Mouse (Mus musculus): ENCODE data around the gene Churc1. TPM values are rescaled to one million over a fixed set of nuclear protein-coding genes. Genes with fewer than 3 reads are reported as not detected.

Gene Churc1
- total RNA-seq, 1 experiment, result 74.4 TPM

GRCm38 (mm10) chr12:76750866-76751459, 14.4 kb upstream of the Churc1 start:
- in situ Hi-C loops (cut with MboI; ENCODE audit: low sequenced_read_pairs in 2 of 2, unreplicated experiment in 2 of 2), result no loop called here
- H3K4me1 ChIP-seq (ENCODE audit: control insufficient read depth in 2 of 2, insufficient read depth in 2 of 2, low read length in 2 of 2, poor library complexity in 1 of 2), result no peaks in the 10 kb centered on the region
- DNase-seq (ENCODE audit: low read depth, low spot score), result no peak
- no peak overlapping the region for H3K27ac ChIP-seq (ENCODE audit: insufficient read depth, low read depth, low read length, poor library complexity, severe bottlenecking)
- no peak overlapping the region for H3K9ac ChIP-seq (ENCODE audit: insufficient read depth, low read depth, low read length, poor library complexity, severe bottlenecking)
- TF ChIP-seq MAFK (IDR thresholded peaks at IDR 0.05; ENCODE audit: insufficient read depth, low read depth, low read length), result no peak
- no peak for TF ChIP-seq ZNF384 (IDR thresholded peaks at IDR 0.05; ENCODE audit: low read depth, low read length)
- TF ChIP-seq ZC3H11A (IDR thresholded peaks at IDR 0.05; ENCODE audit: borderline replicate concordance, low read depth, low read length), result no peak
- TF ChIP-seq HCFC1 (IDR thresholded peaks at IDR 0.05; ENCODE audit: borderline replicate concordance, insufficient read depth, low read length), result no peak
- no peak for TF ChIP-seq CHD2 (IDR thresholded peaks at IDR 0.05; ENCODE audit: low read depth, low read length)
- peaks cover 5% of the 10 kb centered on the region; the same call in 1 of the 2 replicates for H3K9me3 ChIP-seq (ENCODE audit: control insufficient read depth, insufficient read depth, low read depth, low read length)
- no peak overlapping the region for H3K4me3 ChIP-seq (ENCODE audit: insufficient read depth in 1 of 2, low read depth in 1 of 2, low read length in 2 of 2, poor library complexity in 1 of 2, severe bottlenecking in 1 of 2)
- no peaks in the 10 kb centered on the region for H3K36me3 ChIP-seq (ENCODE audit: control insufficient read depth, insufficient read depth, low read length, poor library complexity, severe bottlenecking)

DNA sequence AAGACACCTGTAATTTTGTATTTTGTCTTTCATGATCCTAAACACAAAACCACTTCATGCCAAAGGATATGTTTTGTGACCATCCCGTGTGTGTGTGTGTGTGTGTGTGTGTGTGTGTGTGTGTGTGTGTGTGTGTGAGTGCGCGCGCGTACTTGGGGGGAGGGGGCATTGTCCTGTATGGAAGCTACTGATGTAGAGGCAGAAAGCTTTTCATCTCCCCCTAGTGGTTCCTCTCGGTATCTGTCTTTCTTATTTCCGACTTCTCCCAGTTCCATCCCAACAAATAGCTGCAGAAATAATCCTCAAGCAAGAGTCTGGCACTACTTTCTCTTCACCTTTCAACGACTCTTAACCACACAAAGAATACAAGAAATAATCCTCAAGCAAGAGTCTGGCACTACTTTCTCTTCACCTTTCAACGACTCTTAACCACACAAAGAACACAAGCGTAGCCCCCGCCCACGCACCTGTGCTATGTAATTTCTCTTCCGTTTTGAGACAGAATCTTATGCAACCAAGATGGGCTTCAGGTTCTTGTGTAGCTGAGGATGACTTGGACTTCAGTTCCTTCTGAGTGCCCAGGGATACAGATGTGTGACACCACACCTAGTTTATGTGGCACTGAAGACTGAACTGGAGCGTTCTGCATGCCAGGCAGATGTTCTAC, 12.6 kb upstream of the Churc1 start:
- Histone ChIP-seq H3K4me3 (ENCODE audit: insufficient read depth in 1 of 2, low read depth in 1 of 2, low read length in 2 of 2, poor library complexity in 1 of 2, severe bottlenecking in 1 of 2) (no peak overlapping the region), H3K27ac (ENCODE audit: insufficient read depth, low read depth, low read length, poor library complexity, severe bottlenecking) (no peak overlapping the region), H3K9me3 (ENCODE audit: control insufficient read depth, insufficient read depth, low read depth, low read length) (peaks cover 5% of the 10 kb centered on the region; the same call in 1 of the 2 replicates), H3K4me1 (ENCODE audit: control insufficient read depth in 2 of 2, insufficient read depth in 2 of 2, low read length in 2 of 2, poor library complexity in 1 of 2) (no peaks in the 10 kb centered on the region), H3K9ac (ENCODE audit: insufficient read depth, low read depth, low read length, poor library complexity, severe bottlenecking) (no peak overlapping the region), H3K36me3 (ENCODE audit: control insufficient read depth, insufficient read depth, low read length, poor library complexity, severe bottlenecking) (no peaks in the 10 kb centered on the region)
- TF ChIP-seq MAFK (IDR thresholded peaks at IDR 0.05; ENCODE audit: insufficient read depth, low read depth, low read length), result no peak
- no peak for TF ChIP-seq HCFC1 (IDR thresholded peaks at IDR 0.05; ENCODE audit: borderline replicate concordance, insufficient read depth, low read length)
- TF ChIP-seq ZC3H11A (IDR thresholded peaks at IDR 0.05; ENCODE audit: borderline replicate concordance, low read depth, low read length), result no peak
- no peak for TF ChIP-seq ZNF384 (IDR thresholded peaks at IDR 0.05; ENCODE audit: low read depth, low read length)
- TF ChIP-seq CHD2 (IDR thresholded peaks at IDR 0.05; ENCODE audit: low read depth, low read length), result no peak
- DNase-seq (ENCODE audit: low read depth, low spot score), result peak; percentile 76
- in situ Hi-C loops (cut with MboI; ENCODE audit: low sequenced_read_pairs in 2 of 2, unreplicated experiment in 2 of 2), result no loop called here

DNA sequence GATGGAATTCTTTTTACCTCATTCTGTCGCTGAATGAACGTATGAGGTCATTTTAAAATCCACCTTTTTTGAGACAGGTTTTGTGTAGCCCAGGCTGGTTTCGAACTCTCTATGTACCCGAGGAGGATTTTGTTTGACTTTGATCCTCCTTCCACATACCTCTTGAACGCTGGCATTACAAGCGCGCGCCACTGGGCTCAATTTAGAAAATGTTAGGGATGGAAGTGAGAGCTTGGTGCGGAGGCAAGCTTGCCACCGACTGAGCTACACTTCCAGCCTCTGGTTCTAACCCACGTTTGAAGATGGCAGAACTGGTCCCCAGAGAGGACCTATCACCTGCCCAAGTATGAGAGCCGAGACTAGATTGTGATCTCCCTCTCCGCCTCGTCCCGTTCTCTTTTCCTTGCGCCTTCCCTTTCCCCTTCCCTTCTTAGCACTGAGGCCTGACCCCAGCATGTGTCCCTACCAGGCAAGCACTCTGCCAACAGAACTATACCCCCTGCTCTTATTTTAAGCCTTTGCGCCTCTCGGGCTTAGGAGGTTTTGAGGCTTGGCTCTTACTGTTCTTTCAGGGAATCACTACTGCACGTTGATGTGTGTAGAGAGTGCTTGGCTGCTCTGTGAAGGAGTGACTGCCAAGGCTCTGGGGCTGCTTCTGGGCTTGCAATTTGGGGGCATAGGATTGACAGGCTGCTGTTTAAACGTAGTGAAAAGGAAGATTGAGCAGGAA, 728 bp downstream of the Churc1 start:
- H3K9me3 ChIP-seq (ENCODE audit: control insufficient read depth, insufficient read depth, low read depth, low read length), result no peaks in the 10 kb centered on the region
- TF ChIP-seq HCFC1 (IDR thresholded peaks at IDR 0.05; ENCODE audit: borderline replicate concordance, insufficient read depth, low read length) (no peak), CHD2 (IDR thresholded peaks at IDR 0.05; ENCODE audit: low read depth, low read length) (no peak), ZC3H11A (IDR thresholded peaks at IDR 0.05; ENCODE audit: borderline replicate concordance, low read depth, low read length) (no peak), ZNF384 (IDR thresholded peaks at IDR 0.05; ENCODE audit: low read depth, low read length) (no peak), MAFK (IDR thresholded peaks at IDR 0.05; ENCODE audit: insufficient read depth, low read depth, low read length) (no peak)
- peak overlapping the region; percentile 97 for H3K9ac ChIP-seq (ENCODE audit: insufficient read depth, low read depth, low read length, poor library complexity, severe bottlenecking)
- H3K4me1 ChIP-seq (ENCODE audit: control insufficient read depth in 2 of 2, insufficient read depth in 2 of 2, low read length in 2 of 2, poor library complexity in 1 of 2), result peaks cover 0 to 10% of the 10 kb centered on the region in 2 experiments; a peak in 2 of 4 replicates
- DNase-seq (ENCODE audit: low read depth, low spot score), result no peak
- no peaks in the 10 kb centered on the region for H3K36me3 ChIP-seq (ENCODE audit: control insufficient read depth, insufficient read depth, low read length, poor library complexity, severe bottlenecking)
- peak overlapping the region; percentile 81 to 86 for H3K4me3 ChIP-seq (ENCODE audit: insufficient read depth in 1 of 2, low read depth in 1 of 2, low read length in 2 of 2, poor library complexity in 1 of 2, severe bottlenecking in 1 of 2)
- H3K27ac ChIP-seq (ENCODE audit: insufficient read depth, low read depth, low read length, poor library complexity, severe bottlenecking), result peak overlapping the region; percentile 71; the same call in 1 of the 2 replicates
- in situ Hi-C loops (cut with MboI; ENCODE audit: low sequenced_read_pairs in 2 of 2, unreplicated experiment in 2 of 2), result no loop called here

DNA sequence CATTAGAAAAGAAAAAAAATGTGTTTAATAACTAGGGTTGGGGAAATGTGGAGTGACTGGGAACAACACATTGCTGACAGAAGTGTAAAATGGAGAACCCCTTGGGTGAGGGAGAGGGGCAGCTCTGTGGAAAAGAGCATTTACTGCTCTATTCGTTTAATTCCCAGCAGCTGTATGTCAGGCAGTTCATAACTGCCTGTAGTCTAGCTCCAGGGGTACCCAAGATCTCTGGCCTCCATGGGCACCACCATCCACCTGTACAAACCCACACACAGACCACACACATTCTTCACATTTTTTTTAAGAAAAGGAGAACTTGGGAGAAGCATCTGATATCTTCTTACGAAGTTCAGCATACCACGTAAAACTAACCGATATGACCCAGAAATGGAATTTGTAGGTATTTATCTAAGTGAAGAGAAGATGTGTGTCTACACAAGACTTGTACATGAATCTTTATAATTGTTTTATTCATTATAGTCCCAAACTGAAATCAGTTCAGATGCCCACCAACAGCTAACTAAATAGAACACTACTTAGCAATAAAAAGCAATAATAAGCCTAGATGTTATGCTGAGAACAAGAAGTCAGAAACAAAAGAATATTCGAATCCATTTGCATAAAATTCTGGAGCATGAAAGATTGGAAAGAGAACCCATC, 5.6 kb downstream of the Churc1 start:
- no peaks in the 10 kb centered on the region for H3K9me3 ChIP-seq (ENCODE audit: control insufficient read depth, insufficient read depth, low read depth, low read length)
- no peak for DNase-seq (ENCODE audit: low read depth, low spot score)
- no peaks in the 10 kb centered on the region for H3K36me3 ChIP-seq (ENCODE audit: control insufficient read depth, insufficient read depth, low read length, poor library complexity, severe bottlenecking)
- in situ Hi-C loops (cut with MboI; ENCODE audit: low sequenced_read_pairs in 2 of 2, unreplicated experiment in 2 of 2), result no loop called here
- peaks cover 0 to 7% of the 10 kb centered on the region in 2 experiments; a peak in 2 of 4 replicates for H3K4me1 ChIP-seq (ENCODE audit: control insufficient read depth in 2 of 2, insufficient read depth in 2 of 2, low read length in 2 of 2, poor library complexity in 1 of 2)
- no peak overlapping the region for H3K27ac ChIP-seq (ENCODE audit: insufficient read depth, low read depth, low read length, poor library complexity, severe bottlenecking)
- TF ChIP-seq ZC3H11A (IDR thresholded peaks at IDR 0.05; ENCODE audit: borderline replicate concordance, low read depth, low read length) (no peak), HCFC1 (IDR thresholded peaks at IDR 0.05; ENCODE audit: borderline replicate concordance, insufficient read depth, low read length) (no peak), MAFK (IDR thresholded peaks at IDR 0.05; ENCODE audit: insufficient read depth, low read depth, low read length) (no peak), CHD2 (IDR thresholded peaks at IDR 0.05; ENCODE audit: low read depth, low read length) (no peak)
- H3K4me3 ChIP-seq (ENCODE audit: insufficient read depth in 1 of 2, low read depth in 1 of 2, low read length in 2 of 2, poor library complexity in 1 of 2, severe bottlenecking in 1 of 2), result no peak overlapping the region
- H3K9ac ChIP-seq (ENCODE audit: insufficient read depth, low read depth, low read length, poor library complexity, severe bottlenecking), result no peak overlapping the region

Measured in ES-E14 (cell line).